Comparison of ENCODE assay signal across 9 mouse cellular contexts in the genomic region with DNA sequence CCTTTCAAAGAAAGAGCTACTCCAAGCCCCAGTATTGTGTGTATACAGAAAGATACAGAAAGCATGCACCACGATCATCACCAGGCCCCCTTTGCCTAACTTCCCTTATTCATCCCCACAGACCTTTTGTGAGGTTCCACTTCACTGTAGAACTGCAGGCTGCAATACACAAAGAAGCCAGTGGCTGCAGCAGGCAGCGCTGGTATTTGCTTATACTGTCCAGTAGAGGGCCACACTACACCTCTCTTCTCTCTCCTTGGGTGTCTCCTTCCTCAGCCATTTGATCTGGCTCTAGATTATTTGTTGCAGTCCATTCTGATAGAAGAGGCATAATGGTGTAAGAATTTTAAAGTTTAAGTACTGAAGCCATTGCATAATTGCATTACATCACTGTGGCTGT. TPM values are rescaled to one million over a fixed set of nuclear protein-coding genes. Genes with fewer than 3 reads are reported as not detected.
DNase-seq lines count a peak whose midpoint lies in the region; ATAC-seq and TF ChIP-seq lines count a peak whose summit lies in the region.
"Had no signal": no experiment of that assay in that cellular context is flagged by ENCODE, and none has a peak within 500 bp of the region (broad histone marks: within the 10 kb centered on the region; RNA-seq: fewer than 3 reads in every experiment).

No protein-coding gene starts in this region.

- no peaks in the 10 kb centered on the region for H3K9me3 ChIP-seq in embryonic facial prominence, embryonic 11.5 days (replicated peaks; ENCODE audit: control insufficient read depth, low read length)
- H3K9me3 ChIP-seq in hindbrain, embryonic 11.5 days (ENCODE audit: control insufficient read depth, low read length) = no peaks in the 10 kb centered on the region
- H3K9me3 ChIP-seq in lung, postnatal 0 days (ENCODE audit: low read length) = no peaks in the 10 kb centered on the region
- H3K9me3 ChIP-seq: heart, embryonic 13.5 days had no signal

- peak; percentile 52 to 57 for DNase-seq in CD8-positive naive resting alpha-beta T cell, adult 2 months (ENCODE audit: low read depth in 2 of 2, low spot score in 2 of 2)
- peak; percentile 87 for DNase-seq in embryonic facial prominence, embryonic 11.5 days (ENCODE audit: low spot score)
- DNase-seq in hindbrain, embryonic 11.5 days (ENCODE audit: low spot score) = peak; percentile 81
- peak; percentile 70 for DNase-seq in layer of hippocampus, adult 8-10 months (ENCODE audit: low spot score in 2 of 2)
- DNase-seq in lung, postnatal 0 days (ENCODE audit: low spot score) = peak; percentile 93
- peak; percentile 45 for DNase-seq in retina, adult 2 months (ENCODE audit: low read depth, low spot score)
- DNase-seq in ovary, postnatal 36 days (ENCODE audit: low spot score) = no peak

- no peaks in the 10 kb centered on the region for H3K27me3 ChIP-seq in embryonic facial prominence, embryonic 11.5 days (ENCODE audit: control insufficient read depth, insufficient read depth, low read length)
- no peaks in the 10 kb centered on the region for H3K27me3 ChIP-seq in hindbrain, embryonic 11.5 days (ENCODE audit: control insufficient read depth, insufficient read depth, low read length)
- no peaks in the 10 kb centered on the region for H3K27me3 ChIP-seq in lung, postnatal 0 days (replicated peaks; ENCODE audit: insufficient read depth, low read length)
- H3K27me3 ChIP-seq: heart, embryonic 13.5 days had no signal

- H3K36me3 ChIP-seq in embryonic facial prominence, embryonic 11.5 days (replicated peaks; ENCODE audit: control insufficient read depth, insufficient read depth, low read depth, low read length) = no peaks in the 10 kb centered on the region
- H3K36me3 ChIP-seq in hindbrain, embryonic 11.5 days (ENCODE audit: control insufficient read depth, insufficient read depth, low read length) = no peaks in the 10 kb centered on the region
- H3K36me3 ChIP-seq in lung, postnatal 0 days (ENCODE audit: insufficient read depth, low read length) = no peaks in the 10 kb centered on the region
- H3K36me3 ChIP-seq: heart, embryonic 13.5 days had no signal

- no peak overlapping the region for H3K4me3 ChIP-seq in embryonic facial prominence, embryonic 11.5 days (ENCODE audit: low read depth, low read length)
- H3K4me3 ChIP-seq in hindbrain, embryonic 11.5 days (ENCODE audit: low read depth, low read length) = no peak overlapping the region
- no peak overlapping the region for H3K4me3 ChIP-seq in lung, postnatal 0 days (ENCODE audit: low read depth, low read length)
- H3K4me3 ChIP-seq: heart, embryonic 13.5 days had no signal

- TF ChIP-seq EP300 in lung, postnatal 0 days (IDR thresholded peaks at IDR 0.05) = no peak

- H3K27ac ChIP-seq in embryonic facial prominence, embryonic 11.5 days (replicated peaks; ENCODE audit: low read depth, low read length) = no peak overlapping the region
- no peak overlapping the region for H3K27ac ChIP-seq in hindbrain, embryonic 11.5 days (ENCODE audit: low read depth, low read length)
- H3K27ac ChIP-seq in lung, postnatal 0 days (ENCODE audit: low read length) = no peak overlapping the region
- H3K27ac ChIP-seq: heart, embryonic 13.5 days had no signal

- WGBS in embryonic facial prominence, embryonic 11.5 days = 3% methylated on average over 2 of the region's 2 CpGs
- 10% methylated on average over 2 of the region's 2 CpGs for WGBS in hindbrain, embryonic 11.5 days
- 0% methylated on average over 2 of the region's 2 CpGs for WGBS in lung, postnatal 0 days

- TF ChIP-seq CTCF in lung, postnatal 0 days (IDR thresholded peaks at IDR 0.05) = peak; percentile 99

- no peak overlapping the region for H3K4me2 ChIP-seq in embryonic facial prominence, embryonic 11.5 days (ENCODE audit: low read depth, low read length)
- no peak overlapping the region for H3K4me2 ChIP-seq in hindbrain, embryonic 11.5 days (replicated peaks; ENCODE audit: low read depth, low read length)
- H3K4me2 ChIP-seq in lung, postnatal 0 days (replicated peaks; ENCODE audit: low read depth, low read length) = no peak overlapping the region
- H3K4me2 ChIP-seq: heart, embryonic 13.5 days had no signal

- ATAC-seq in activated CD4-positive, CD25-positive, alpha-beta regulatory T cell, adult 4 months = peak; percentile 72
- 0 out of 2 replicates have a peak, but pooled peaks have one; percentile 12 for ATAC-seq in embryonic facial prominence, embryonic 11.5 days (replicated peaks; ENCODE audit: insufficient number of reproducible peaks, low FRiP score, low TSS enrichment, low read depth)
- ATAC-seq in hindbrain, embryonic 11.5 days (ENCODE audit: low FRiP score) = peak; percentile 65
- peak; percentile 76 for ATAC-seq in lung, postnatal 0 days

- no peaks in the 10 kb centered on the region for H3K4me1 ChIP-seq in embryonic facial prominence, embryonic 11.5 days (ENCODE audit: control insufficient read depth, insufficient read depth, low read length)
- peaks cover 4% of the 10 kb centered on the region; the same call in 1 of the 2 replicates for H3K4me1 ChIP-seq in hindbrain, embryonic 11.5 days (replicated peaks; ENCODE audit: control insufficient read depth, insufficient read depth, low read length)
- H3K4me1 ChIP-seq in lung, postnatal 0 days (ENCODE audit: insufficient read depth, low read depth, low read length) = no peaks in the 10 kb centered on the region

- H3K9ac ChIP-seq in embryonic facial prominence, embryonic 11.5 days (replicated peaks; ENCODE audit: low read length) = no peak overlapping the region
- H3K9ac ChIP-seq in hindbrain, embryonic 11.5 days (ENCODE audit: low read depth, low read length) = no peak overlapping the region
- H3K9ac ChIP-seq in lung, postnatal 0 days (replicated peaks; ENCODE audit: low read depth) = no peak overlapping the region
- H3K9ac ChIP-seq: heart, embryonic 13.5 days had no signal

RNA-seq across cellular contexts. Expression of a gene that starts 3.4 kb away (rescaled TPM):
- under 1 TPM; 0.93 to 0.99 TPM for polyA plus RNA-seq in activated CD4-positive, CD25-positive, alpha-beta regulatory T cell, adult 4 months (2017; shearing (Covaris generic))
- polyA plus RNA-seq in embryonic facial prominence, embryonic 11.5 days (2014; fragmentation: Nextera tagmentation; extraction: Ambion mirVana) = 11.7 and 13.8 TPM in 2 replicates
- 9.2 and 12.1 TPM in 2 replicates for polyA plus RNA-seq in hindbrain, embryonic 11.5 days (2014; fragmentation: Nextera tagmentation; extraction: Ambion mirVana)
- 1 to 10 TPM; 2.4 to 4.2 (median 3.5) TPM for total RNA-seq in layer of hippocampus, adult 8-10 months (2022)
- polyA plus RNA-seq in lung, postnatal 0 days (2015; fragmentation: Nextera tagmentation; extraction: Ambion mirVana) = 2.8 and 3.9 TPM in 2 replicates

RNA-seq across cellular contexts. Expression of a gene that starts 7.2 kb away (rescaled TPM):
- polyA plus RNA-seq in activated CD4-positive, CD25-positive, alpha-beta regulatory T cell, adult 4 months (2017; shearing (Covaris generic)) = not detected
- 0.31 and 0.70 TPM in 2 replicates for polyA plus RNA-seq in embryonic facial prominence, embryonic 11.5 days (2014; fragmentation: Nextera tagmentation; extraction: Ambion mirVana)
- 0.86 and 1.2 TPM in 2 replicates for polyA plus RNA-seq in hindbrain, embryonic 11.5 days (2014; fragmentation: Nextera tagmentation; extraction: Ambion mirVana)
- under 1 TPM in 2 of 4 experiments, not detected in 2; 0.25 to 0.43 TPM for total RNA-seq in layer of hippocampus, adult 8-10 months (2022)
- polyA plus RNA-seq in lung, postnatal 0 days (2015; fragmentation: Nextera tagmentation; extraction: Ambion mirVana) = 0.25 and 0.65 TPM in 2 replicates

RNA-seq across cellular contexts. Expression of a gene that starts 46.7 kb away (rescaled TPM):
- polyA plus RNA-seq in activated CD4-positive, CD25-positive, alpha-beta regulatory T cell, adult 4 months (2017; shearing (Covaris generic)) = 1 to 10 TPM in 1 of 2 experiments, under 1 TPM in 1; 0.52 to 1.5 TPM
- 8.0 and 9.0 TPM in 2 replicates for polyA plus RNA-seq in embryonic facial prominence, embryonic 11.5 days (2014; fragmentation: Nextera tagmentation; extraction: Ambion mirVana)
- 10.6 and 13.9 TPM in 2 replicates for polyA plus RNA-seq in hindbrain, embryonic 11.5 days (2014; fragmentation: Nextera tagmentation; extraction: Ambion mirVana)
- total RNA-seq in layer of hippocampus, adult 8-10 months (2022) = 10 to 100 TPM; 12.5 to 14.6 (median 13.5) TPM
- polyA plus RNA-seq in lung, postnatal 0 days (2015; fragmentation: Nextera tagmentation; extraction: Ambion mirVana) = 17.9 and 18.6 TPM in 2 replicates

Comparison
In these comparisons a context has a peak if more than half of its experiments do, and no peak if none do; other contexts are left out.
1. ATAC-seq: peak in every context shown above with its lines; median percentile 76 in lung, postnatal 0 days; 72 in activated CD4-positive, CD25-positive, alpha-beta regulatory T cell, adult 4 months; 65 in hindbrain, embryonic 11.5 days; 12 in embryonic facial prominence, embryonic 11.5 days.